Mouse (Mus musculus): ENCODE measurements at regions not wholly inside any gene's neighbourhood (a gene's known extent, or its start where the extent isn't known, plus 50 kb on each side); places are given as distances from the start of the nearest gene placed in this dataset.

- no peak for DNase-seq
Observed at GRCm38 (mm10) chr3:99447361-99447760, 207.2 kb downstream of the Tbx15 start.

- no peak for DNase-seq
Observed at GRCm38 (mm10) chr3:99447813-99448212, 207.6 kb downstream of the Tbx15 start.

- DNase-seq: no peak
Observed at GRCm38 (mm10) chr3:99459036-99459863, 219.1 kb downstream of the Tbx15 start.

- peak; percentile 3 for DNase-seq
Observed at GRCm38 (mm10) chr3:99499980-99500379, 259.8 kb downstream of the Tbx15 start.

- no peak for DNase-seq
Observed at GRCm38 (mm10) chr3:99504772-99505171, 264.6 kb downstream of the Tbx15 start.

- no peak for DNase-seq
Observed at GRCm38 (mm10) chr3:99512250-99512649, 272.1 kb downstream of the Tbx15 start.

GRCm38 (mm10) chr3:99512933-99513332 is 272.8 kb downstream of the Tbx15 start:
- DNase-seq: no peak

GRCm38 (mm10) chr3:99515751-99516150 is 275.6 kb downstream of the Tbx15 start:
- peak; percentile 54 for DNase-seq

GRCm38 (mm10) chr3:99560917-99561316 is 320.7 kb downstream of the Tbx15 start:
- DNase-seq: peak; percentile 2

GRCm38 (mm10) chr3:99573335-99573976 is 311.8 kb upstream of the Spag17 start:
- no peak for DNase-seq

- no peak for DNase-seq
Observed at GRCm38 (mm10) chr3:99573977-99574373, 311.2 kb upstream of the Spag17 start.

GRCm38 (mm10) chr3:99602679-99603078 is 282.5 kb upstream of the Spag17 start:
- no peak for DNase-seq

- no peak for DNase-seq
Observed at GRCm38 (mm10) chr3:99632309-99632708, 252.9 kb upstream of the Spag17 start.

- DNase-seq: no peak
Observed at GRCm38 (mm10) chr3:99641343-99642106, 243.7 kb upstream of the Spag17 start.

GRCm38 (mm10) chr3:99644910-99645309 is 240.3 kb upstream of the Spag17 start:
- DNase-seq: no peak

GRCm38 (mm10) chr3:99645318-99645717 is 239.9 kb upstream of the Spag17 start:
- no peak for DNase-seq

- DNase-seq: no peak
Observed at GRCm38 (mm10) chr3:99657617-99658016, 227.6 kb upstream of the Spag17 start.

GRCm38 (mm10) chr3:99663783-99664182 is 221.4 kb upstream of the Spag17 start:
- DNase-seq: no peak

- DNase-seq: no peak
Observed at GRCm38 (mm10) chr3:99665363-99665762, 219.8 kb upstream of the Spag17 start.

GRCm38 (mm10) chr3:99665902-99666768 is 219.1 kb upstream of the Spag17 start:
- DNase-seq: no peak

- no peak for DNase-seq
Observed at GRCm38 (mm10) chr3:99674145-99674544, 211.1 kb upstream of the Spag17 start.

- DNase-seq: no peak
Observed at GRCm38 (mm10) chr3:99709506-99709905, 175.7 kb upstream of the Spag17 start.

GRCm38 (mm10) chr3:99716381-99716780 is 168.8 kb upstream of the Spag17 start:
- DNase-seq: no peak

Data from layer of hippocampus, adult 9-11 months (tissue).